Mouse (Mus musculus) megakaryocyte-erythroid progenitor cell, adult 5-6 weeks (primary cell): Measurements from ENCODE around the gene Gapt. TPM values are rescaled to one million over a fixed set of nuclear protein-coding genes. Genes with fewer than 3 reads are reported as not detected.

Source experiments
- ATAC-seq: replicated peaks from 2 replicates; pipeline ENCODE4 v1.8.0; 2016; ENCODE audit warnings: mild to moderate bottlenecking, inconsistent platforms; ENCODE audit not compliant: severe bottlenecking, poor library complexity, low FRiP score, low TSS enrichment
- total RNA-seq, 2 experiments: library from RNA; stranded (forward) in 1 of 2; stranded (reverse) in 1 of 2; fragments of 200-1000, 215-1000 nt in 1 of 2; fragments of >200 nt in 1 of 2; fragmentation: Nextera tagmentation in 1 of 2; gene quantifications; 2 replicates each; pipeline ENCODE4 v1.2.3; 2014 to 2017

Gene Gapt
- total RNA-seq, 2 experiments from 2014 or later = 0.31 to 0.85 TPM

- peak; percentile 63 for ATAC-seq
Measured at GRCm38 (mm10) chr13:110366477-110366876, 9.5 kb upstream of the Gapt start.

GRCm38 (mm10) chr13:110363722-110364121 lies 6.7 kb upstream of the Gapt start:
- ATAC-seq = no peak

GRCm38 (mm10) chr13:110351051-110351450 lies 5.9 kb downstream of the Gapt start:
- ATAC-seq = no peak

- no peak for ATAC-seq
Measured at GRCm38 (mm10) chr13:110346707-110347106, 10.3 kb downstream of the Gapt start.

GRCm38 (mm10) chr13:110342602-110343001 lies 14.4 kb downstream of the Gapt start:
- ATAC-seq = no peak

- ATAC-seq = no peak
Measured at GRCm38 (mm10) chr13:110332958-110333597, 23.9 kb downstream of the Gapt start.

- ATAC-seq = no peak
Measured at GRCm38 (mm10) chr13:110318746-110319145, 38.3 kb downstream of the Gapt start.

- ATAC-seq = no peak
Measured at GRCm38 (mm10) chr13:110307188-110307587, 49.8 kb downstream of the Gapt start.

Other genes starting within 250 kb of the Gapt start
- gene Rab3c, start 76.2 kb downstream of the Gapt start, total RNA-seq (2014; fragmentation: Nextera tagmentation) = not detected in 2 replicates
- gene Rab3c, start 76.2 kb downstream of the Gapt start, total RNA-seq (2017) = not detected in 2 replicates
- 0.52 and 0.62 TPM in 2 replicates for gene Plk2, start 37.8 kb upstream of the Gapt start, total RNA-seq (2014; fragmentation: Nextera tagmentation)
- gene Plk2, start 37.8 kb upstream of the Gapt start, total RNA-seq (2017) = 3.6 and 5.3 TPM in 2 replicates